Mouse (Mus musculus) liver, embryonic 14.5 days (tissue): ENCODE measurements around the gene Arhgap5. TPM values are rescaled to one million over a fixed set of nuclear protein-coding genes. Genes with fewer than 3 reads are reported as not detected.
A peak's percentile ranks its signal among the peaks of the same experiment; 100 is the strongest.

Experiments used
- ATAC-seq: fragments of 200-750 bp; cut with Nextera tagmentation; 2 replicates; pipeline ENCODE4 v1.8.0; 2017; ENCODE audit warnings: moderate number of reproducible peaks, mild to moderate bottlenecking, moderate library complexity; ENCODE audit not compliant: insufficient read depth
- DNase-seq, 3 experiments: peaks; one replicate each; pipeline ENCODE4 v3.0.0-alpha.2; 2012 to 2013; ENCODE audit warnings: low read depth in 3 of 3, low spot score in 3 of 3
- H3K27ac ChIP-seq: fragments of 300-500 bp; sonication (generic); 2 replicates; pipeline ENCODE4 v1.5.1; 2014; ENCODE audit warnings: moderate library complexity, mild to moderate bottlenecking, control low read depth, inconsistent platforms
- H3K27me3 ChIP-seq: fragments of 300-500 bp; sonication (generic); 2 replicates; pipeline ENCODE4 v1.6.1; 2014; ENCODE audit warnings: mild to moderate bottlenecking, low read length, moderate library complexity; ENCODE audit not compliant: control insufficient read depth, insufficient read depth
- H3K36me3 ChIP-seq: fragments of 300-500 bp; sonication (generic); replicated peaks from 2 replicates; pipeline ENCODE4 v1.6.1; 2014; ENCODE audit warnings: low read depth; ENCODE audit not compliant: control insufficient read depth, insufficient read depth
- H3K4me1 ChIP-seq, 2 experiments: fragments of 200-500 bp in 1 of 2; fragments of 300-500 bp in 1 of 2; sonication (generic) in 1 of 2; replicated peaks; 2 replicates each; pipeline ENCODE4 v1.6.1; 2012 to 2014; ENCODE audit warnings: antibody characterized with exemption in 1 of 2, inconsistent platforms in 1 of 2, low read length in 1 of 2; ENCODE audit not compliant: control insufficient read depth in 2 of 2, insufficient read depth in 2 of 2
- H3K4me2 ChIP-seq: fragments of 300-500 bp; sonication (generic); 2 replicates; pipeline ENCODE4 v1.6.1; 2014; ENCODE audit warnings: low read depth, mild to moderate bottlenecking, control low read depth, moderate library complexity
- H3K4me3 ChIP-seq, 2 experiments: fragments of 200-500 bp in 1 of 2; fragments of 300-500 bp in 1 of 2; sonication (generic) in 1 of 2; 2 replicates each; pipeline ENCODE4 v1.5.1; 2012 to 2014; ENCODE audit warnings: low read depth in 2 of 2, low read length in 2 of 2, mild to moderate bottlenecking in 2 of 2, control low read depth in 1 of 2, inconsistent platforms in 1 of 2, moderate library complexity in 1 of 2; ENCODE audit not compliant: insufficient read depth in 1 of 2
- H3K9ac ChIP-seq: fragments of 300-500 bp; sonication (generic); replicated peaks from 2 replicates; pipeline ENCODE4 v1.6.1; 2014; ENCODE audit warnings: mild to moderate bottlenecking, control low read depth, moderate library complexity
- H3K9me3 ChIP-seq: fragments of 300-500 bp; sonication (generic); 2 replicates; pipeline ENCODE4 v1.6.1; 2016; ENCODE audit warnings: low read length, mixed read lengths; ENCODE audit not compliant: control insufficient read depth
- CTCF ChIP-seq: IDR thresholded peaks from 2 replicates; pipeline ENCODE4 v1.5.1; 2016; ENCODE audit warnings: antibody characterized with exemption, low read depth, control low read depth
- EP300 ChIP-seq: IDR thresholded peaks from 2 replicates; pipeline ENCODE4 v1.6.1; 2016; ENCODE audit warnings: antibody characterized with exemption, low read depth
- WGBS: fragments of 180-500 bp; shearing (Covaris S2); extraction: QIAGEN DNeasy Blood & Tissue Kit; methylation state at CpG from one replicate; pipeline ENCODE4 v1.1.7; 2014; ENCODE audit not compliant: insufficient replicate concordance; 5-methylcytosine and 5-hydroxymethylcytosine counted together
- polyA plus RNA-seq, 2 experiments: library from polyadenylated mRNA; depleted of rRNA in 1 of 2; stranded (reverse) in 1 of 2; unstranded in 1 of 2; fragments of >200 nt; fragmentation: Nextera tagmentation in 1 of 2; extraction: Ambion mirVana in 1 of 2; gene quantifications; 2 replicates each; pipeline versions ENCODE4 v1.2.1 to v1.2.3; 2012 to 2014

The Arhgap5 gene
- polyA plus RNA-seq, 2 experiments, result 3.5 to 7.8 TPM

DNA sequence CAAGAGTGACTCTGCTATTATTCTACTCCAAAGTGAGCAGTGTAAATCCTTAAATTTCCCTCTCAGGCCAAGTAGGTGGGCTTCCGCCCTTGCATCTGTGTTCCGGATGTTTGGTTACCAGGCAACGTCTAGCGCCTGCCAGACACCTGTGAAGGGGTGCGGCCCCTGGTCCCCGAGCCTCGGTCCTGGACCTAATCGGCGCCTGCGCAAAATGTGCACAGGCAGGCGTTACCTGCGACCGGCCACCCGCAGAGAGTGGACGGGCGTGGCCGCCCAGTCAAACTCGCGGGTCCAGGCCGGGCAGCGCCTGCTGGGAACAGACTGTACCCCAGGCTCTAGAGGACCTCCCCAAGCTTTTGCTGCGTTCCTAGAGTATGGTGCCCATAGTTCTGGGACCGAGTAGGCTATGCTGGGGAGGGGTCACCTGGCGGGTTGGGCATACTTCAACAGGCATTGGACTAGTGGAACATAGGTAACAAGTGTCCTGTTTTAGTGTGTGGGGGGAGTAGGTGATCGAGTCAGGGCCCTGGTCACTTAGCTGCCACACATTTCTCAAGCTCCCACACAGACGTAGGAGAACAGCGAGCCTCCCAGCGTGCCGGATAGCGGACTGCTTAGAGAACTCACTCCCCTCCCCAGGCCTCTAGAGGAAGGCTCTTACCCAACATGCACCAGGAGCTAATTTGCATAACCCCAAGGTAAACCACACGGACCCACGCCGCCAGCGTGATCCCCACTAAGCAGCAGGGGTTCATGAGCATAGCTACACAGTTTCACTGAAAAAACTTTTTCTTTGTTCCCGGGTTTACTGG is 99.3 kb downstream of the Arhgap5 start:
- TF ChIP-seq EP300 (no peak), CTCF (0 out of 2 replicates have a peak, but pooled peaks have one; percentile 6)
- Histone ChIP-seq H3K4me1 (peaks cover 3 to 8% of the 10 kb centered on the region in 2 experiments; a peak in 3 of 4 replicates), H3K4me3 (peak overlapping the region; percentile 74 to 98), H3K9ac (peak overlapping the region; percentile 86), H3K36me3 (no peaks in the 10 kb centered on the region), H3K27me3 (no peaks in the 10 kb centered on the region), H3K4me2 (peak overlapping the region; percentile 96), H3K9me3 (no peaks in the 10 kb centered on the region), H3K27ac (peak overlapping the region; percentile 93)
- ATAC-seq (peak; percentile 83), DNase-seq (peak; percentile 77 to 81 (median 81))
- WGBS, result under 1% methylated on average over 35 of the region's 35 CpGs

DNA sequence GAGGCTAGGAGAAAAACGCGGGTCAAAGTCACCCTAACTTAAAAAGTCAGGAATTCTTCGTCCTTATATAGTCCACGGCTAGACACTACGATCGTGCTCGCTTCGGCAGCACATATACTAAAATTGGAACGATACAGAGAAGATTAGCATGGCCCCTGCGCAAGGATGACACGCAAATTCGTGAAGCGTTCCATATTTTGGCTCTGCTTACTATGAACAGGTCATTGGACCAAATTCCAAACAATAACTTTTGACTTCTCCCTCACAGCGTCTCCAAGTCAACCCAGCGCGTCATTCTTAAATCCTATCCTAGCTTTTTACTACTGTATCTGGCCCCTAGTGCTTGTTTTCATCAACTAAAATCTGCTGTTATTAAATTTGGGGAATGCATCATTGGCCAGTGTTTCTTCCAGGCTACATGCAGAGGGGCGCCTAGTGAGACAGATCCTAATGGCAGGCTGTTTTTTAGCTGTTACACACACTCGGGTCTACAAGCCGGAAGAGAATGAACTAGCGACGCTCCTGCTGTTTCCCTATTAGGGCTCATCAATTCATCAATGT is 100.0 kb downstream of the Arhgap5 start:
- H3K4me2 ChIP-seq, result peak overlapping the region; percentile 96
- H3K27me3 ChIP-seq, result no peaks in the 10 kb centered on the region
- WGBS, result under 1% methylated on average over 21 of the region's 21 CpGs
- H3K4me3 ChIP-seq, result peak overlapping the region; percentile 74 to 98
- H3K4me1 ChIP-seq, result peaks cover 3 to 8% of the 10 kb centered on the region in 2 experiments; a peak in 3 of 4 replicates
- no peaks in the 10 kb centered on the region for H3K9me3 ChIP-seq
- TF ChIP-seq EP300 (peak; percentile 38), CTCF (no peak)
- DNase-seq (peak; percentile 51 to 60 (median 54)), ATAC-seq (peak; percentile 80)
- no peaks in the 10 kb centered on the region for H3K36me3 ChIP-seq
- peak overlapping the region; percentile 86 for H3K9ac ChIP-seq
- H3K27ac ChIP-seq, result peak overlapping the region; percentile 93

DNA sequence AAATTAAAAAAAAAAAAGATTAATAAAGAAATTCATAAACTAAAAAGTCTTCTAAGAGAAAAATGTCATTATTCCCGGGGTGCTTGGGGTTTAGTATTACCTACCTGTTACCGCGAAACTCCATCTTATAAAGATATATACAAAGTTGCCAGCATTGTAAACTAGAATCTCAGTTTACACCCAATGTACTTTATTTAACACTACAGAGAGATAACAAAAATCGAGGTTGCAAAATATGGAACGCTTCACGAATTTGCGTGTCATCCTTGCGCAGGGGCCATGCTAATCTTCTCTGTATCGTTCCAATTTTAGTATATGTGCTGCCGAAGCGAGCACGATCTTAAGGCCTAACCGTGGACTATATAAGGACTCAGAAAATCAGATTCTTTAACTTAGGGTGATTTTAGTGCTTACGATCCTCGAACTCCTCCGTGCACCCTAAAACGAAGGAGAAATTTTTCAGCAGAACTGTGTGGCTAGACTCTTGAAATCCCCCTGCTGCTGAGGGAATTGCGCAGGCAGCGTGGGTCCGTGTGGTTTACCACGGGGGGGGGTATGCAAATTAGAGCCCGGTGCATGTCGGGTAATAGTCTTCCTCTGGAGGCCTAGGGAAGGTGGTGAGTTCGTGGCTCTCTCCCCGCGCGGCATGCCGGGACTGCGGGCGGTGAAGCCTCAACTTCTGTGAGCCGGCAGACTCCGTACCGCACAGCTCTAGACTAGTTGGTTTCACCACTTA is 100.7 kb downstream of the Arhgap5 start:
- DNase-seq (peak; percentile 88 to 91 (median 89)), ATAC-seq (peak; percentile 81)
- peak overlapping the region; percentile 86 for H3K9ac ChIP-seq
- H3K4me3 ChIP-seq, result peak overlapping the region; percentile 74 to 76
- TF ChIP-seq CTCF, result no peak
- TF ChIP-seq EP300, result peak; percentile 45
- H3K4me2 ChIP-seq, result peak overlapping the region; percentile 96
- H3K4me1 ChIP-seq, result peaks cover 3 to 8% of the 10 kb centered on the region in 2 experiments; a peak in 3 of 4 replicates
- H3K27ac ChIP-seq, result peak overlapping the region; percentile 93
- no peaks in the 10 kb centered on the region for H3K36me3 ChIP-seq
- H3K27me3 ChIP-seq, result no peaks in the 10 kb centered on the region
- under 1% methylated on average over 33 of the region's 33 CpGs for WGBS
- H3K9me3 ChIP-seq, result no peaks in the 10 kb centered on the region

DNA sequence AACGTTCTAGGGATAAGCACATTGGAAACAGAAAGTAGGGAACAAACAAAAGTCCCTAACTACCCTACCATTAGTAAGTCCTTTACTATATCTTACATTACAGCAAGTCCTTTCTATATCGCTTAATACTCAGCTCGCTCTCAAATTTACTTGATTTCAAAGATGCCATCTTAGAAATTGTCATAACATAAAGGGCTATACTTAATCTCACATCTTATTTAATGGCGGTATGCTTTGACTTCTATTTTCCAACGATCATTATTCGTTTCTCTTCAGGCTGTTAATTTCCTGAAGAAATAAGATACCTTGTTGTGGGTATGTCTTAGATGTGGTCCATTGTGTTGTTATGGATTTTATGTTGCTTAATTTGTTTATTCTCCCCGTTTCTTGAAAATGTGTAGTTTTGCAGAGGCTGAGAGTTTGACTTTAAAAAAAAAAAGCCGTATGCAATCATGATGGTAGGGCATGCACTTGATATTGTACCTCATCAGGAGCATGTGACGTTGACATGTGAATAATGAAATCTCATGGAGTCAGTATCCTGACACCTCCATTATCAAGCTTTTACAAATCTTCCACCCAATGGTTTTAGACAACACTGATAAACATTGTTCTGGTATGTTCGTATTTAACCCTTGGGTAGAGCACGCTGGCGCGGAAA is 101.3 kb downstream of the Arhgap5 start:
- no peak for DNase-seq
- Histone ChIP-seq H3K36me3 (no peaks in the 10 kb centered on the region), H3K27me3 (no peaks in the 10 kb centered on the region), H3K4me1 (peaks cover 3 to 8% of the 10 kb centered on the region in 2 experiments; a peak in 3 of 4 replicates), H3K27ac (peak overlapping the region; percentile 55; the same call in 1 of the 2 replicates), H3K4me2 (peak overlapping the region; percentile 96), H3K9me3 (no peaks in the 10 kb centered on the region), H3K4me3 (peak overlapping the region; percentile 57 to 74), H3K9ac (peak overlapping the region; percentile 86)
- no peak for ATAC-seq
- no peak for TF ChIP-seq EP300
- TF ChIP-seq CTCF, result no peak
- WGBS, result 40% methylated on average over 13 of the region's 13 CpGs
